Mouse (Mus musculus): ENCODE results near the gene Notch4. TPM values are rescaled to one million over a fixed set of nuclear protein-coding genes. Genes with fewer than 3 reads are reported as not detected.
A peak's percentile ranks its signal among the peaks of the same experiment; 100 is the strongest.

Notch4 gene
- polyA plus RNA-seq, 1 experiment from 2014 or later = 13.1 TPM

- Histone ChIP-seq H3K9me3 (replicated peaks) (no peaks in the 10 kb centered on the region), H3K27ac (no peak overlapping the region), H3K4me3 (peak overlapping the region; percentile 69), H3K27me3 (peaks cover 60% of the 10 kb centered on the region), H3K36me3 (no peaks in the 10 kb centered on the region), H3K4me2 (replicated peaks) (peak overlapping the region; percentile 88), H3K4me1 (peaks cover 58% of the 10 kb centered on the region), H3K9ac (peak overlapping the region; percentile 50)
- no peak for ATAC-seq (ENCODE audit: low FRiP score)
- 2% methylated on average over 46 of the region's 48 CpGs for WGBS
These were observed 66.8 kb downstream of the Notch4 start for GRCm38 (mm10) chr17:34630761-34631301.

- Histone ChIP-seq H3K27ac (no peak overlapping the region), H3K9ac (no peak overlapping the region; the same call in 1 of the 2 replicates), H3K4me2 (replicated peaks) (peak overlapping the region; percentile 88), H3K4me1 (peaks cover 50% of the 10 kb centered on the region), H3K36me3 (no peaks in the 10 kb centered on the region), H3K27me3 (peaks cover 61% of the 10 kb centered on the region), H3K9me3 (replicated peaks) (no peaks in the 10 kb centered on the region), H3K4me3 (peak overlapping the region; percentile 69)
- ATAC-seq (ENCODE audit: low FRiP score) = no peak
- WGBS = 4% methylated on average over 12 of the region's 12 CpGs
These were observed 67.6 kb downstream of the Notch4 start for GRCm38 (mm10) chr17:34631647-34632046.

- H3K4me3 ChIP-seq = peak overlapping the region; percentile 69
- no peaks in the 10 kb centered on the region for H3K36me3 ChIP-seq
- peaks cover 50% of the 10 kb centered on the region for H3K4me1 ChIP-seq
- peak overlapping the region; percentile 88 for H3K4me2 ChIP-seq (replicated peaks)
- no peak for ATAC-seq (ENCODE audit: low FRiP score)
- peaks cover 61% of the 10 kb centered on the region for H3K27me3 ChIP-seq
- peak overlapping the region; percentile 18; the same call in 1 of the 2 replicates for H3K9ac ChIP-seq
- no peaks in the 10 kb centered on the region for H3K9me3 ChIP-seq (replicated peaks)
- WGBS = under 1% methylated on average over 26 of the region's 26 CpGs
- no peak overlapping the region for H3K27ac ChIP-seq
These were observed 68.2 kb downstream of the Notch4 start for GRCm38 (mm10) chr17:34632261-34632691.

GRCm38 (mm10) chr17:34635671-34636070, 71.6 kb downstream of the Notch4 start:
- Histone ChIP-seq H3K9ac (no peak overlapping the region), H3K4me2 (replicated peaks) (no peak overlapping the region), H3K4me1 (peaks cover 23% of the 10 kb centered on the region), H3K9me3 (replicated peaks) (no peaks in the 10 kb centered on the region), H3K36me3 (no peaks in the 10 kb centered on the region), H3K4me3 (no peak overlapping the region), H3K27ac (no peak overlapping the region), H3K27me3 (peaks cover 40% of the 10 kb centered on the region)
- 92% methylated on average over 2 of the region's 2 CpGs for WGBS
- no peak for ATAC-seq (ENCODE audit: low FRiP score)

GRCm38 (mm10) chr17:34637459-34637858, 73.4 kb downstream of the Notch4 start:
- H3K27ac ChIP-seq = no peak overlapping the region
- H3K4me3 ChIP-seq = no peak overlapping the region
- H3K4me1 ChIP-seq = peaks cover 15% of the 10 kb centered on the region
- ATAC-seq (ENCODE audit: low FRiP score) = no peak
- no peaks in the 10 kb centered on the region for H3K36me3 ChIP-seq
- WGBS = 67% methylated on average over 3 of the region's 3 CpGs
- peaks cover 22% of the 10 kb centered on the region for H3K27me3 ChIP-seq
- H3K9ac ChIP-seq = no peak overlapping the region
- no peaks in the 10 kb centered on the region for H3K9me3 ChIP-seq (replicated peaks)
- no peak overlapping the region for H3K4me2 ChIP-seq (replicated peaks)

Other genes starting within 250 kb of the Notch4 start
- 0.06 TPM in 1 of 2 replicates, not detected in the other for gene H2-Eb2, start 238.6 kb upstream of the Notch4 start, polyA plus RNA-seq (2016; fragmentation: Nextera tagmentation; extraction: Ambion mirVana)
- gene Btnl2, start 209.4 kb upstream of the Notch4 start, polyA plus RNA-seq (2016; fragmentation: Nextera tagmentation; extraction: Ambion mirVana) = not detected in 2 replicates
- not detected in 2 replicates for gene Btnl1, start 187.1 kb upstream of the Notch4 start, polyA plus RNA-seq (2016; fragmentation: Nextera tagmentation; extraction: Ambion mirVana)
- 1.9 and 2.5 TPM in 2 replicates for gene BC051142, start 165.4 kb upstream of the Notch4 start, polyA plus RNA-seq (2016; fragmentation: Nextera tagmentation; extraction: Ambion mirVana)
- gene Btnl4, start 87.0 kb upstream of the Notch4 start, polyA plus RNA-seq (2016; fragmentation: Nextera tagmentation; extraction: Ambion mirVana) = not detected in 2 replicates
- gene Btnl6, start 46.9 kb upstream of the Notch4 start, polyA plus RNA-seq (2016; fragmentation: Nextera tagmentation; extraction: Ambion mirVana) = not detected in 2 replicates
- gene Gpsm3, start 25.5 kb downstream of the Notch4 start, polyA plus RNA-seq (2016; fragmentation: Nextera tagmentation; extraction: Ambion mirVana) = 3.5 and 4.3 TPM in 2 replicates
- gene Pbx2, start 27.0 kb downstream of the Notch4 start, polyA plus RNA-seq (2016; fragmentation: Nextera tagmentation; extraction: Ambion mirVana) = 17.9 and 18.7 TPM in 2 replicates
- 1.9 and 2.9 TPM in 2 replicates for gene Ager, start 33.6 kb downstream of the Notch4 start, polyA plus RNA-seq (2016; fragmentation: Nextera tagmentation; extraction: Ambion mirVana)
- gene Rnf5, start 39.4 kb downstream of the Notch4 start, polyA plus RNA-seq (2016; fragmentation: Nextera tagmentation; extraction: Ambion mirVana) = 214 and 228 TPM in 2 replicates
- gene Agpat1, start 40.0 kb downstream of the Notch4 start, polyA plus RNA-seq (2016; fragmentation: Nextera tagmentation; extraction: Ambion mirVana) = 76.9 and 79.0 TPM in 2 replicates
- gene Egfl8, start 51.7 kb downstream of the Notch4 start, polyA plus RNA-seq (2016; fragmentation: Nextera tagmentation; extraction: Ambion mirVana) = 5.3 and 7.4 TPM in 2 replicates
- 20.9 and 21.7 TPM in 2 replicates for gene Ppt2, start 64.2 kb downstream of the Notch4 start, polyA plus RNA-seq (2016; fragmentation: Nextera tagmentation; extraction: Ambion mirVana)
- 3.0 and 3.1 TPM in 2 replicates for gene Prrt1, start 65.3 kb downstream of the Notch4 start, polyA plus RNA-seq (2016; fragmentation: Nextera tagmentation; extraction: Ambion mirVana)
- gene Fkbpl, start 80.5 kb downstream of the Notch4 start, polyA plus RNA-seq (2016; fragmentation: Nextera tagmentation; extraction: Ambion mirVana) = 15.7 and 16.2 TPM in 2 replicates
- gene Atf6b, start 82.9 kb downstream of the Notch4 start, polyA plus RNA-seq (2016; fragmentation: Nextera tagmentation; extraction: Ambion mirVana) = 114 and 119 TPM in 2 replicates
- gene Tnxb, start 106.3 kb downstream of the Notch4 start, polyA plus RNA-seq (2016; fragmentation: Nextera tagmentation; extraction: Ambion mirVana) = 0.04 and 0.05 TPM in 2 replicates
- not detected in 2 replicates for gene C4b, start 179.6 kb downstream of the Notch4 start, polyA plus RNA-seq (2016; fragmentation: Nextera tagmentation; extraction: Ambion mirVana)
- gene Cyp21a1, start 240.3 kb downstream of the Notch4 start, polyA plus RNA-seq (2016; fragmentation: Nextera tagmentation; extraction: Ambion mirVana) = not detected in 2 replicates